Mouse (Mus musculus): ENCODE measurements around the gene Prkag1. TPM values are rescaled to one million over a fixed set of nuclear protein-coding genes. Genes with fewer than 3 reads are reported as not detected.

Gene Prkag1
- polyA plus RNA-seq, 1 experiment from 2014 or later = 91.7 TPM

GRCm38 (mm10) chr15:98793141-98793698 lies 38.1 kb downstream of the Prkag1 start:
- Histone ChIP-seq H3K4me3 (peak overlapping the region; percentile 41), H3K9me3 (no peaks in the 10 kb centered on the region), H3K4me1 (peaks cover 31% of the 10 kb centered on the region), H3K36me3 (no peaks in the 10 kb centered on the region), H3K27ac (replicated peaks) (no peak overlapping the region), H3K9ac (replicated peaks) (no peak overlapping the region), H3K4me2 (replicated peaks) (peak overlapping the region; percentile 49), H3K27me3 (peaks cover 95% of the 10 kb centered on the region)
- WGBS = 3% methylated on average over 13 of the region's 13 CpGs
- ATAC-seq (replicated peaks) = no peak

DNA sequence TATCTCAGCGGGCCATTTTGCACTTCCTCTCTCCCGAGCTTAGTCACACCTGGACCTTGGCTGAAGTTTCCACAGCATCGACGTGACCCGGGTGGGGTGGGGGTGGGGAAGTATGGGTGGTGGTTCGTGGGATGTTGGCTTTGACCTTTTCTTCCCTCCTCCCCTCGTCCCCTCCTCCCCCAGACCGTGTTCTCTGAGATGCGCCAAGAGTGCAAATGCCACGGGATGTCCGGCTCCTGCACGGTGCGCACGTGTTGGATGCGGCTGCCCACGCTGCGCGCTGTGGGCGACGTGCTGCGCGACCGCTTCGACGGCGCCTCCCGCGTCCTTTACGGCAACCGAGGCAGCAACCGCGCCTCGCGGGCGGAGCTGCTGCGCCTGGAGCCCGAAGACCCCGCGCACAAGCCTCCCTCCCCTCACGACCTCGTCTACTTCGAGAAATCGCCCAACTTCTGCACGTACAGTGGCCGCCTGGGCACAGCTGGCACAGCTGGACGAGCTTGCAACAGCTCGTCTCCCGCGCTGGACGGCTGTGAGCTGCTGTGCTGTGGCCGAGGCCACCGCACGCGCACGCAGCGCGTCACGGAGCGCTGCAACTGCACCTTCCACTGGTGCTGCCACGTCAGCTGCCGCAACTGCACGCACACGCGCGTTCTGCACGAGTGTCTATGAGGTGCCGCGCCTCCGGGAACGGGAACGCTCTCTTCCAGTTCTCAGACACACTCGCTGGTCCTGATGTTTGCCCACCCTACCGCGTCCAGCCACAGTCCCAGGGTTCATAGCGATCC lies 38.9 kb downstream of the Prkag1 start:
- H3K9ac ChIP-seq (replicated peaks) = peak overlapping the region; percentile 32
- H3K27me3 ChIP-seq = peaks cover 96% of the 10 kb centered on the region
- H3K9me3 ChIP-seq = no peaks in the 10 kb centered on the region
- H3K4me1 ChIP-seq = peaks cover 24% of the 10 kb centered on the region
- no peak overlapping the region for H3K27ac ChIP-seq (replicated peaks)
- H3K36me3 ChIP-seq = no peaks in the 10 kb centered on the region
- under 1% methylated on average over 74 of the region's 75 CpGs for WGBS
- H3K4me3 ChIP-seq = peak overlapping the region; percentile 41
- peak; percentile 49; the same call in 1 of the 2 replicates for ATAC-seq (replicated peaks)
- H3K4me2 ChIP-seq (replicated peaks) = peak overlapping the region; percentile 49

DNA sequence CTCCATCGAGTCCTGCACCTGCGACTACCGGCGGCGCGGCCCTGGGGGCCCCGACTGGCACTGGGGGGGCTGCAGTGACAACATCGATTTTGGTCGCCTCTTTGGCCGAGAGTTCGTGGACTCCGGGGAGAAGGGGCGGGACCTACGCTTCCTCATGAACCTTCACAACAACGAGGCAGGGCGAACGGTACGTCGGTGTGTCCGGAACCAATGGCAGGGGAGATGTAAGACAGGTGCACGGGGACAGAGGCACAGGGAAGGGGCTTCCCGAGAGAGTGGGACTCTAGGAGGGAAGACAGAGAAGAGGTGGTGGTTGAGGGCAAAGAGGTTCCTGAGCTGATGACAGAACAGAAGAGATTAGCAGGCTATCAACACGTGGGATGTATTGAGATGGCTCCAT lies 39.5 kb downstream of the Prkag1 start:
- Histone ChIP-seq H3K36me3 (no peaks in the 10 kb centered on the region), H3K27me3 (peaks cover 98% of the 10 kb centered on the region), H3K4me1 (peaks cover 19% of the 10 kb centered on the region), H3K4me2 (replicated peaks) (no peak overlapping the region), H3K27ac (replicated peaks) (no peak overlapping the region), H3K9me3 (no peaks in the 10 kb centered on the region), H3K9ac (replicated peaks) (no peak overlapping the region), H3K4me3 (peak overlapping the region; percentile 41; the same call in 1 of the 2 replicates)
- under 1% methylated on average over 23 of the region's 23 CpGs for WGBS
- ATAC-seq (replicated peaks) = no peak

- H3K4me3 ChIP-seq = no peak overlapping the region
- H3K27me3 ChIP-seq = peaks cover 98% of the 10 kb centered on the region
- ATAC-seq (replicated peaks) = no peak
- under 1% methylated on average over 12 of the region's 12 CpGs for WGBS
- no peak overlapping the region for H3K9ac ChIP-seq (replicated peaks)
- H3K9me3 ChIP-seq = no peaks in the 10 kb centered on the region
- H3K36me3 ChIP-seq = no peaks in the 10 kb centered on the region
- H3K4me1 ChIP-seq = peaks cover 18% of the 10 kb centered on the region
- no peak overlapping the region for H3K27ac ChIP-seq (replicated peaks)
- H3K4me2 ChIP-seq (replicated peaks) = no peak overlapping the region
Measured at GRCm38 (mm10) chr15:98791221-98791620, 40.1 kb downstream of the Prkag1 start.

GRCm38 (mm10) chr15:98790761-98791160 lies 40.6 kb downstream of the Prkag1 start:
- Histone ChIP-seq H3K9ac (replicated peaks) (no peak overlapping the region), H3K4me3 (no peak overlapping the region; the same call in 1 of the 2 replicates), H3K27me3 (peaks cover 98% of the 10 kb centered on the region), H3K4me1 (peaks cover 18% of the 10 kb centered on the region), H3K4me2 (replicated peaks) (no peak overlapping the region), H3K36me3 (no peaks in the 10 kb centered on the region), H3K9me3 (no peaks in the 10 kb centered on the region), H3K27ac (replicated peaks) (no peak overlapping the region)
- WGBS = under 1% methylated on average over 23 of the region's 23 CpGs
- ATAC-seq (replicated peaks) = no peak

DNA sequence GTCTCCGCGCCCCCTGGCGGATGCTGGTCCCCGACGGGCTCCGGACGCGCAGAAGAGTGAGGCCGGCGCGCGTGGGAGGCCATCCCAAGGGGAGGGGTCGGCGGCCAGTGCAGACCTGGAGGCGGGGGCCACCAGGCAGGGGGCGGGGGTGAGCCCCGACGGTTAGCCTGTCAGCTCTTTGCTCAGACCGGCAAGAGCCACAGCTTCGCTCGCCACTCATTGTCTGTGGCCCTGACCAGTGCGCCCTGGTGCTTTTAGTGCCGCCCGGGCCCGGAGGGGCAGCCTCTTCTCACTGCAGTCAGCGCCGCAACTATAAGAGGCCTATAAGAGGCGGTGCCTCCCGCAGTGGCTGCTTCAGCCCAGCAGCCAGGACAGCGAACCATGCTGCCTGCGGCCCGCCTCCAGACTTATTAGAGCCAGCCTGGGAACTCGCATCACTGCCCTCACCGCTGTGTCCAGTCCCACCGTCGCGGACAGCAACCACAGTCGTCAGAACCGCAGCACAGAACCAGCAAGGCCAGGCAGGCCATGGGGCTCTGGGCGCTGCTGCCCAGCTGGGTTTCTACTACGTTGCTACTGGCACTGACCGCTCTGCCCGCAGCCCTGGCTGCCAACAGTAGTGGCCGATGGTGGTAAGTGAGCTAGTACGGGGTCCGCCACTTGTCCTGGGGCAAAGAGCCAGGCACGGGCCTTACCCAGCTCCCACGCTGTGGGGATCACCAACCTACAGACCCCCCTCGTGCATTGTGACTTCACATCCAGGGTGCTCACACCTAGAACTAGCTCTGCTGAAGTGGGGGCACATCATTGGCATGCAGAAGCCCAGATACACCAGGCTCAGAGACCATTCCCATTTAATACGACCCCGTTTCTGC lies 41.4 kb downstream of the Prkag1 start, which contains the start of gene Wnt1:
Gene Wnt1, plus strand, starts transcription at position 197 of the 875 bp plus-strand sequence.
- peaks cover 18% of the 10 kb centered on the region for H3K4me1 ChIP-seq
- H3K4me2 ChIP-seq (replicated peaks) = no peak within 1 kb of the TSS
- 2% methylated on average over 51 of the region's 51 CpGs for WGBS
- no peaks in the 10 kb centered on the region for H3K9me3 ChIP-seq
- ATAC-seq (replicated peaks) = no peak
- no peak within 1 kb of the TSS for H3K27ac ChIP-seq (replicated peaks)
- H3K9ac ChIP-seq (replicated peaks) = no peak within 1 kb of the TSS
- no peaks in the 10 kb centered on the region for H3K36me3 ChIP-seq
- peaks cover 95% of the 10 kb centered on the region for H3K27me3 ChIP-seq
- no peak within 1 kb of the TSS for H3K4me3 ChIP-seq

DNA sequence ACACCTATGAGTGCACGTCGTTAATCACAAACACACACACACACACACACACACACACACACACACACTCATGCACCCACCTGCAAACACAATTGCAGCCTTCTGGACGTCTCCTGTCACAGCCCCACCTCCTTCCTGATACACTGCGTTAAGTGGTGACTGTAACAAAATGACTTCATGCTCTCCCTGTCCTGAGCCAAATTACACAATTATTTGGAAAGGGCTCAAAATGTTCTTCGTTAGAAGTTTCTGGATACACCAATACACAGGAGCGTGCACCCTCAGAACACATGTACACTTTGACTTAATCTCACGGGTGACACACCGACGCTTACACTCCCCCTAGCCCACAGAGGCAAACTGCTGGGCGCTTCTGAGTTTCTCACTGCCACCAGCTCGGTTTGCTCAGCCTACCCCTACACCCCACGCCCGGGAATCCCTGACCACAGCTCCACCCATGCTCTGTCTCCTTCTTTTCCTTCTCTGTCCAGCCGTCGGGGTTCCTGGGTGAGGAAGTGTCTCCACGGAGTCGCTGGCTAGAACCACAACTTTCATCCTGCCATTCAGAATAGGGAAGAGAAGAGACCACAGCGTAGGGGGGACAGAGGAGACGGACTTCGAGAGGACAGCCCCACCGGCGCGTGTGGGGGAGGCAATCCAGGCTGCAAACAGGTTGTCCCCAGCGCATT lies 42.2 kb downstream of the Prkag1 start:
- H3K36me3 ChIP-seq = no peaks in the 10 kb centered on the region
- ATAC-seq (replicated peaks) = no peak
- H3K9ac ChIP-seq (replicated peaks) = no peak overlapping the region
- no peaks in the 10 kb centered on the region for H3K9me3 ChIP-seq
- 8% methylated on average over 24 of the region's 24 CpGs for WGBS
- H3K4me2 ChIP-seq (replicated peaks) = no peak overlapping the region
- H3K27me3 ChIP-seq = peaks cover 94% of the 10 kb centered on the region
- H3K4me3 ChIP-seq = no peak overlapping the region
- H3K27ac ChIP-seq (replicated peaks) = no peak overlapping the region
- H3K4me1 ChIP-seq = peaks cover 18% of the 10 kb centered on the region

DNA sequence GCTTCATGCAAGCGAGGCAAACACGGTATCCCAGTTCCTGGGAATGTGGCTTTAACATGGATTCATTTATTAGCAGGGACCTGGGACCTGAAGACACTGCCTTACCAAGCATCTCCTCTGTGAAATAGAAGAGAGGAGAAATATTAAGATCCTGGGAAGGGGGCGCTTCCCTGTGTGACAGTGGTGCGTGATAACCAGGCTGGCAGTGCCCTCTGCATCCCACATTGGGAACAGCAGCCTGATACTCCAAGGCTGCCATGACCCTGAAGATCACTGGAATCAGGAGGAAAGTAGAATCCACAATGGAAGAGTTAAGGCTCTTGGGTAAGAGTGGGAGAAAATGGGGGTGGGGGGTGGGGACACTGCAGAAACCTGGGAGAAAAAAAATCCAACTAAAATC lies 43.4 kb downstream of the Prkag1 start:
- Histone ChIP-seq H3K4me3 (no peak overlapping the region), H3K27ac (replicated peaks) (no peak overlapping the region), H3K4me1 (peaks cover 18% of the 10 kb centered on the region), H3K9me3 (no peaks in the 10 kb centered on the region), H3K9ac (replicated peaks) (no peak overlapping the region), H3K27me3 (peaks cover 84% of the 10 kb centered on the region), H3K4me2 (replicated peaks) (no peak overlapping the region), H3K36me3 (no peaks in the 10 kb centered on the region)
- no peak for ATAC-seq (replicated peaks)
- WGBS = 31% methylated on average over 4 of the region's 4 CpGs

GRCm38 (mm10) chr15:98785744-98786143 lies 45.6 kb downstream of the Prkag1 start:
- WGBS = 39% methylated on average over 7 of the region's 7 CpGs
- H3K4me1 ChIP-seq = peaks cover under 1% of the 10 kb centered on the region
- no peaks in the 10 kb centered on the region for H3K9me3 ChIP-seq
- no peak overlapping the region for H3K4me3 ChIP-seq
- peaks cover 80% of the 10 kb centered on the region for H3K27me3 ChIP-seq
- H3K9ac ChIP-seq (replicated peaks) = no peak overlapping the region
- no peak overlapping the region for H3K4me2 ChIP-seq (replicated peaks)
- no peak overlapping the region for H3K27ac ChIP-seq (replicated peaks)
- H3K36me3 ChIP-seq = no peaks in the 10 kb centered on the region
- ATAC-seq (replicated peaks) = no peak

DNA sequence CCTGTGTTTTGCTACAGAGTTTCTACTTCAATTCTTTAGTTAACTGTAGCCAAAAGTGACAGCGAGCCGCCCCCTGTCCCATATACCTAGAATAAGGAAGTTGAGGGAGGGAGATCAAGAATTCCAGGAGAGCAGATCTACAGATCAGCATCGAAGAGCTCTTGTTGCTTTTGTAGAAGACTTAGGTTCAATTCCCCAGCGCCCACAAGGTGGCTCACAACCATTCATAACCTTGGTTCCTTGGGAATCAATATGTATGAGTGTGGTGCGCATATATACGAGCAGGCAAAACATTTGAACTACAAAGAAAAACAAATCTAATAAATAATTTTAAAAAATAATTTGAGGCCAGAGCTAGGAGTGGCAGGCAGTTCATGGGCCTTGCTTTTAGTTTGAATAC lies 50.2 kb downstream of the Prkag1 start:
- H3K9me3 ChIP-seq = no peaks in the 10 kb centered on the region
- H3K27me3 ChIP-seq = peaks cover 79% of the 10 kb centered on the region
- H3K4me2 ChIP-seq (replicated peaks) = no peak overlapping the region
- WGBS = 23% methylated on average over 6 of the region's 6 CpGs
- no peak overlapping the region for H3K9ac ChIP-seq (replicated peaks)
- no peak for ATAC-seq (replicated peaks)
- H3K27ac ChIP-seq (replicated peaks) = no peak overlapping the region
- no peaks in the 10 kb centered on the region for H3K36me3 ChIP-seq
- H3K4me3 ChIP-seq = no peak overlapping the region
- H3K4me1 ChIP-seq = peaks cover 18% of the 10 kb centered on the region

GRCm38 (mm10) chr15:98780573-98780972 lies 50.7 kb downstream of the Prkag1 start:
- peaks cover 81% of the 10 kb centered on the region for H3K27me3 ChIP-seq
- no peak overlapping the region for H3K4me2 ChIP-seq (replicated peaks)
- no peak overlapping the region for H3K27ac ChIP-seq (replicated peaks)
- peaks cover 20% of the 10 kb centered on the region for H3K4me1 ChIP-seq
- no peaks in the 10 kb centered on the region for H3K36me3 ChIP-seq
- H3K4me3 ChIP-seq = no peak overlapping the region
- no peak for ATAC-seq (replicated peaks)
- H3K9me3 ChIP-seq = no peaks in the 10 kb centered on the region
- no peak overlapping the region for H3K9ac ChIP-seq (replicated peaks)
- 2% methylated on average over 13 of the region's 13 CpGs for WGBS
